ENCODE assay signal across 30 mouse cellular contexts in genomic region chr12:14552121-14552520, GRCm38 (mm10).
DNase-seq lines count a peak whose midpoint lies in the region; ATAC-seq and TF ChIP-seq lines count a peak whose summit lies in the region.
"Had no signal": no experiment of that assay in that cellular context is flagged by ENCODE, and none has a peak within 500 bp of the region (broad histone marks: within the 10 kb centered on the region; RNA-seq: fewer than 3 reads in every experiment).

No protein-coding gene starts in this region.

- WGBS in forebrain, embryonic 11.5 days: 21% methylated on average over 2 of the region's 2 CpGs
- WGBS in forebrain, embryonic 16.5 days: 9% methylated on average over 2 of the region's 2 CpGs
- WGBS in kidney, postnatal 0 days: 55% methylated on average over 2 of the region's 2 CpGs
- 72% methylated on average over 2 of the region's 2 CpGs for WGBS in lung, postnatal 0 days

- H3K4me3 ChIP-seq in forebrain, embryonic 11.5 days (ENCODE audit: low read depth, low read length): no peak overlapping the region
- H3K4me3 ChIP-seq in forebrain, embryonic 16.5 days (replicated peaks; ENCODE audit: low read length): no peak overlapping the region
- no peak overlapping the region for H3K4me3 ChIP-seq in kidney, postnatal 0 days (replicated peaks; ENCODE audit: low read depth, low read length)
- no peak overlapping the region for H3K4me3 ChIP-seq in lung, postnatal 0 days (ENCODE audit: low read depth, low read length)
- H3K4me3 ChIP-seq: embryonic facial prominence, embryonic 12.5 days; erythroblast, embryonic 14.5 days; forebrain, embryonic 13.5 days; gastrocnemius, adult 2 months; heart, embryonic 12.5 days; heart, embryonic 15.5 days; hindbrain, embryonic 10.5 days had no signal

- DNase-seq in forebrain, embryonic 11.5 days (ENCODE audit: low spot score): no peak
- peak; percentile 2 for DNase-seq in kidney, postnatal 0 days (ENCODE audit: low spot score)
- no peak for DNase-seq in kidney, adult 18-20 months
- peak; percentile 4 for DNase-seq in mesoderm, embryonic 11.5 days (ENCODE audit: low read depth, low spot score)
- DNase-seq in heart, adult 11 months: no peak
- no peak for DNase-seq in lung, postnatal 0 days (ENCODE audit: low spot score)
- DNase-seq: adrenal gland, adult 2 months; adrenal gland, postnatal 14 days; cerebellum, adult 11-12 months; cerebellum, adult 8-10 months; cerebellum, postnatal 10 days; cerebellum, postnatal 36 days; forebrain, postnatal 0 days; gastrocnemius, adult 2 months; gastrocnemius, postnatal 14 days; heart, adult 18-20 months; heart, postnatal 10 days; heart, postnatal 36 days; kidney, adult 2 months had no signal

- H3K9me3 ChIP-seq in forebrain, embryonic 11.5 days (ENCODE audit: control insufficient read depth, low read length): no peaks in the 10 kb centered on the region
- no peaks in the 10 kb centered on the region for H3K9me3 ChIP-seq in forebrain, embryonic 16.5 days (ENCODE audit: control insufficient read depth, low read length)
- no peaks in the 10 kb centered on the region for H3K9me3 ChIP-seq in kidney, postnatal 0 days (replicated peaks; ENCODE audit: low read length)
- no peaks in the 10 kb centered on the region for H3K9me3 ChIP-seq in lung, postnatal 0 days (ENCODE audit: low read length)
- H3K9me3 ChIP-seq: embryonic facial prominence, embryonic 12.5 days; forebrain, embryonic 13.5 days; heart, embryonic 15.5 days; hindbrain, embryonic 10.5 days had no signal

- H3K4me2 ChIP-seq in forebrain, embryonic 11.5 days (ENCODE audit: low read depth, low read length, severe bottlenecking): no peak overlapping the region
- H3K4me2 ChIP-seq in forebrain, embryonic 16.5 days (ENCODE audit: low read length): no peak overlapping the region
- H3K4me2 ChIP-seq in kidney, postnatal 0 days (ENCODE audit: low read length): no peak overlapping the region
- H3K4me2 ChIP-seq in lung, postnatal 0 days (replicated peaks; ENCODE audit: low read depth, low read length): no peak overlapping the region
- H3K4me2 ChIP-seq: embryonic facial prominence, embryonic 12.5 days; forebrain, embryonic 13.5 days; heart, embryonic 12.5 days; heart, embryonic 15.5 days had no signal

- no peaks in the 10 kb centered on the region for H3K36me3 ChIP-seq in forebrain, embryonic 11.5 days (ENCODE audit: control insufficient read depth, insufficient read depth, low read length)
- no peaks in the 10 kb centered on the region for H3K36me3 ChIP-seq in forebrain, embryonic 16.5 days (ENCODE audit: control insufficient read depth, insufficient read depth)
- H3K36me3 ChIP-seq in kidney, postnatal 0 days (ENCODE audit: insufficient read depth, low read length): no peaks in the 10 kb centered on the region
- H3K36me3 ChIP-seq in lung, postnatal 0 days (ENCODE audit: insufficient read depth, low read length): no peaks in the 10 kb centered on the region
- H3K36me3 ChIP-seq: embryonic facial prominence, embryonic 12.5 days; heart, embryonic 12.5 days; heart, embryonic 15.5 days; hindbrain, embryonic 10.5 days had no signal

- no peak for TF ChIP-seq CTCF in kidney, postnatal 0 days (IDR thresholded peaks at IDR 0.05; ENCODE audit: low read depth)
- TF ChIP-seq CTCF in lung, postnatal 0 days (IDR thresholded peaks at IDR 0.05): no peak

- 0 out of 2 replicates have a peak, but pooled peaks have one; percentile 36 for ATAC-seq in forebrain, embryonic 11.5 days (replicated peaks; ENCODE audit: low FRiP score)
- ATAC-seq in forebrain, embryonic 16.5 days: no peak
- ATAC-seq in kidney, postnatal 0 days (replicated peaks; ENCODE audit: low FRiP score, low read depth): no peak
- no peak for ATAC-seq in lung, postnatal 0 days
- ATAC-seq: CD4-positive, CD25-positive, alpha-beta regulatory T cell, adult 4 months; forebrain, embryonic 13.5 days; forebrain, postnatal 0 days; hindbrain, postnatal 0 days; inflammation-experienced regulatory T-cells, adult 6 months; intestine, embryonic 16.5 days had no signal

- H3K27ac ChIP-seq in forebrain, embryonic 11.5 days (ENCODE audit: low read depth, low read length): no peak overlapping the region
- no peak overlapping the region for H3K27ac ChIP-seq in forebrain, embryonic 16.5 days (ENCODE audit: low read length)
- H3K27ac ChIP-seq in kidney, postnatal 0 days: no peak overlapping the region
- H3K27ac ChIP-seq in lung, postnatal 0 days (ENCODE audit: low read length): no peak overlapping the region
- H3K27ac ChIP-seq: embryonic facial prominence, embryonic 12.5 days; forebrain, embryonic 13.5 days; gastrocnemius, adult 2 months; heart, embryonic 15.5 days; hindbrain, embryonic 10.5 days; hindbrain, postnatal 0 days had no signal

- H3K9ac ChIP-seq in forebrain, embryonic 11.5 days (ENCODE audit: low read length): no peak overlapping the region
- H3K9ac ChIP-seq in forebrain, embryonic 16.5 days (replicated peaks; ENCODE audit: low read depth, low read length): no peak overlapping the region
- no peak overlapping the region for H3K9ac ChIP-seq in kidney, postnatal 0 days (ENCODE audit: low read depth, low read length)
- no peak overlapping the region for H3K9ac ChIP-seq in lung, postnatal 0 days (replicated peaks; ENCODE audit: low read depth)
- H3K9ac ChIP-seq: embryonic facial prominence, embryonic 12.5 days; forebrain, embryonic 13.5 days; forebrain, postnatal 0 days; heart, embryonic 12.5 days; heart, embryonic 15.5 days had no signal

- TF ChIP-seq EP300 in lung, postnatal 0 days (IDR thresholded peaks at IDR 0.05): no peak

- H3K27me3 ChIP-seq in forebrain, embryonic 11.5 days (ENCODE audit: control insufficient read depth, insufficient read depth, low read length): no peaks in the 10 kb centered on the region
- no peaks in the 10 kb centered on the region for H3K27me3 ChIP-seq in forebrain, embryonic 16.5 days (replicated peaks; ENCODE audit: control insufficient read depth, insufficient read depth, low read length)
- H3K27me3 ChIP-seq in kidney, postnatal 0 days (ENCODE audit: insufficient read depth, low read length): no peaks in the 10 kb centered on the region
- no peaks in the 10 kb centered on the region for H3K27me3 ChIP-seq in lung, postnatal 0 days (replicated peaks; ENCODE audit: insufficient read depth, low read length)
- H3K27me3 ChIP-seq: embryonic facial prominence, embryonic 12.5 days; forebrain, embryonic 13.5 days; heart, embryonic 12.5 days; heart, embryonic 15.5 days had no signal

- no peaks in the 10 kb centered on the region for H3K4me1 ChIP-seq in forebrain, embryonic 11.5 days (replicated peaks; ENCODE audit: control insufficient read depth, insufficient read depth, low read length)
- no peaks in the 10 kb centered on the region for H3K4me1 ChIP-seq in forebrain, embryonic 16.5 days (replicated peaks; ENCODE audit: control insufficient read depth, insufficient read depth, low read length)
- H3K4me1 ChIP-seq in kidney, postnatal 0 days (replicated peaks; ENCODE audit: insufficient read depth, low read length): no peaks in the 10 kb centered on the region
- no peaks in the 10 kb centered on the region for H3K4me1 ChIP-seq in lung, postnatal 0 days (ENCODE audit: insufficient read depth, low read depth, low read length)
- H3K4me1 ChIP-seq: embryonic facial prominence, embryonic 12.5 days; forebrain, embryonic 13.5 days; heart, embryonic 12.5 days; heart, embryonic 15.5 days had no signal

Comparison
In these comparisons a context has a peak if more than half of its experiments do, and no peak if none do; other contexts are left out.
1. DNase-seq: peak in kidney, postnatal 0 days (single experiment) and mesoderm, embryonic 11.5 days (single experiment); none in forebrain, embryonic 11.5 days (single experiment), kidney, adult 18-20 months (single experiment), heart, adult 11 months (single experiment) and lung, postnatal 0 days (single experiment).